Mouse (Mus musculus): ENCODE measurements around the gene Piga.

DNA sequence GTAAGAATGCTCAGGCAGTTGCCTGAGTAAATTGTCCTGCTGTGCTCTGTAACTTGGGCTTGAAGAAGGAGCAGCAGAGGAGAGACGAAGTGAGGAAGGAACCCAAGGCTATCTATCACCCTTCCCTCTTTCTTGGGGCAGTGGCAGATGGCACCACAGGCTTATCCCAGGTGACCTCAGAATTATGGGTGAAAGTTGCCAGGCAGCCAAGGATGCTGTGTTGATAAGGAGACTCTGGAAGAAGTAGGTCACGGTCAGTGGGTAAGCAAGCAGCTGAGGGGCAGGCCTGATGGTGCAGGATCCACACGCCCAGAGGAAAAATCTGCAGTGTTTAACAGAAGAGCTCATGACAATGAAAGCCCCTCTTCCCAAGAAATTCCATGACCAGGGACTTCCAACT is 21.7 kb downstream of the Piga start:
- no peak for TF ChIP-seq TAL1 (IDR thresholded peaks at IDR 0.05; ENCODE audit: low read length)
- no peak for TF ChIP-seq GATA1 (IDR thresholded peaks at IDR 0.05; ENCODE audit: low read length)

Measured in erythroblast, embryonic 14.5 days (primary cell).